Mouse (Mus musculus) G1E (cell line): ENCODE measurements around the gene Bmi1.

Source experiments
- CTCF ChIP-seq: IDR thresholded peaks from 2 replicates; pipeline ENCODE4 v1.5.1; 2012; ENCODE audit warnings: low read depth, low read length, inconsistent platforms, mixed read lengths
- GATA1 ChIP-seq: IDR thresholded peaks from 2 replicates; pipeline ENCODE4 v1.6.1; 2012; ENCODE audit warnings: borderline replicate concordance, low read length, inconsistent platforms, mixed read lengths
- TAL1 ChIP-seq: conservative IDR thresholded peaks from 2 replicates; pipeline ENCODE4 v1.6.1; 2012; ENCODE audit warnings: low read depth, low read length, inconsistent platforms, mixed read lengths

GRCm38 (mm10) chr2:18722208-18722830 lies 45.5 kb downstream of the Bmi1 start:
- no peak for TF ChIP-seq GATA1
- TF ChIP-seq CTCF, result no peak
- no peak for TF ChIP-seq TAL1
